Mouse (Mus musculus): ENCODE measurements around the gene Gna14. TPM values are rescaled to one million over a fixed set of nuclear protein-coding genes. Genes with fewer than 3 reads are reported as not detected.

The Gna14 gene
- total and polyA plus RNA-seq, 3 experiments, result not detected

DNA sequence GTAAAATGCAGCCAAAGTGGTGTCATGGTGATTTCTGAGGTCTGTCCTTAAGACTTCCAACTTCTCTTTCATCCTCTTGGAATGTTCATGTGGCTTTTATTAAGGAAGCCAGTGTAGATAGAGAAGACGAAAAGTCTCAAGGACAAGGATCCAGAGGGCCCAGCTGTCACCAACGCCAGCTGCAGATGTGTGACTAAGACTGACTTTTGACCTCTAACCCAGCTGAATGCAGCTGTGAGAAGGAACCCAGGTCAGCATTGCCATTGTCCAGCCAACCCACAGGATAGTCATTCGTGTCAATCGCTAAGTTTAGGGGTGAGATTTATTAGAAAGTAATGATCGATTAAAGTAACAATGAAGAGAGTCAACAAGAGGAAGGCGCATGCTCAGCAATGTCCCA, 32.5 kb upstream of the Gna14 start:
- no peaks in the 10 kb centered on the region for H3K36me3 ChIP-seq (ENCODE audit: control insufficient read depth in 1 of 2, insufficient read depth in 2 of 2, low read length in 2 of 2)
- no peaks in the 10 kb centered on the region for H3K27me3 ChIP-seq (ENCODE audit: control insufficient read depth in 1 of 2, insufficient read depth in 2 of 2, low read length in 2 of 2)
- TF ChIP-seq ELF1 (IDR thresholded peaks at IDR 0.05; ENCODE audit: low read depth, low read length), result no peak
- no peak for TF ChIP-seq GATA1 (IDR thresholded peaks at IDR 0.05; ENCODE audit: low read depth, low read length)
- H3K4me1 ChIP-seq (ENCODE audit: control insufficient read depth in 1 of 2, insufficient read depth in 2 of 2, low read length in 2 of 2), result no peaks in the 10 kb centered on the region
- no peaks in the 10 kb centered on the region for H3K9me3 ChIP-seq (replicated peaks; ENCODE audit: insufficient read depth, low read length)
- no peak overlapping the region for H3K4me3 ChIP-seq (ENCODE audit: control insufficient read depth in 1 of 2, insufficient read depth in 1 of 2, low read depth in 2 of 2, low read length in 2 of 2)
- no peaks in the 10 kb centered on the region for H3K79me2 ChIP-seq (ENCODE audit: control insufficient read depth, insufficient read depth, low read length, poor library complexity)
- no peak for DNase-seq (ENCODE audit: low read depth, low spot score)
- H3K9ac ChIP-seq (ENCODE audit: control insufficient read depth, low read depth, low read length, poor library complexity, severe bottlenecking), result no peak overlapping the region
- H3K27ac ChIP-seq (ENCODE audit: control insufficient read depth, low read depth, low read length), result no peak overlapping the region

DNA sequence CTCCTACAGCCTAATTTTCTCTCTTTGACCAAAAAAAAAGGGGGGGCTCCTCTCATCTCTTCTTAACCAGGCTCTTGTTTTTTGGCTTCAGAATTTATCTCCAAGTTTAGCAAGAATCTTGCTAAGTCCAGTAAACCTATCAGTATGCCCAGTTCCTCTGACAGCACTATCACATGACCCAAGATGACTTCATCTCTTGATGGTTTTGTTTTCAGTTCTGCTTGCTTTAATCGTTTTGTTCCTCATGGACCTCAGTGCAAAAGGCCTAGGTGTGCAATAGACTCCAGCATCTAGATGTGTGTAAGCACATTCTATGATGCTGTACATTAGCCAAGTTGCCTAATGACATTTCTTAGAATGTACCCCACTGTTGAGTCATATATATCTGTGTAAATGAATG, 27.8 kb upstream of the Gna14 start:
- Histone ChIP-seq H3K27ac (ENCODE audit: control insufficient read depth, low read depth, low read length) (no peak overlapping the region), H3K27me3 (ENCODE audit: control insufficient read depth in 1 of 2, insufficient read depth in 2 of 2, low read length in 2 of 2) (no peaks in the 10 kb centered on the region), H3K4me1 (ENCODE audit: control insufficient read depth in 1 of 2, insufficient read depth in 2 of 2, low read length in 2 of 2) (no peaks in the 10 kb centered on the region), H3K4me3 (ENCODE audit: control insufficient read depth in 1 of 2, insufficient read depth in 1 of 2, low read depth in 2 of 2, low read length in 2 of 2) (no peak overlapping the region), H3K9ac (ENCODE audit: control insufficient read depth, low read depth, low read length, poor library complexity, severe bottlenecking) (no peak overlapping the region), H3K9me3 (replicated peaks; ENCODE audit: insufficient read depth, low read length) (no peaks in the 10 kb centered on the region), H3K36me3 (ENCODE audit: control insufficient read depth in 1 of 2, insufficient read depth in 2 of 2, low read length in 2 of 2) (no peaks in the 10 kb centered on the region), H3K79me2 (ENCODE audit: control insufficient read depth, insufficient read depth, low read length, poor library complexity) (no peaks in the 10 kb centered on the region)
- no peak for TF ChIP-seq MEF2A (IDR thresholded peaks at IDR 0.05; ENCODE audit: extremely low read depth, insufficient replicate concordance, low read depth, low read length, poor library complexity, severe bottlenecking)
- no peak for TF ChIP-seq USF2 (IDR thresholded peaks at IDR 0.05; ENCODE audit: borderline replicate concordance in 1 of 2, insufficient read depth in 1 of 2, low read depth in 1 of 2, low read length in 2 of 2)
- TF ChIP-seq HCFC1 (IDR thresholded peaks at IDR 0.05; ENCODE audit: low read depth, low read length), result no peak
- TF ChIP-seq CHD2 (IDR thresholded peaks at IDR 0.05; ENCODE audit: low read length), result no peak
- TF ChIP-seq RAD21 (IDR thresholded peaks at IDR 0.05; ENCODE audit: low read depth, low read length), result no peak
- TF ChIP-seq EP300 (IDR thresholded peaks at IDR 0.05; ENCODE audit: low read depth in 1 of 2, low read length in 2 of 2), result no peak
- TF ChIP-seq RCOR1 (IDR thresholded peaks at IDR 0.05; ENCODE audit: low read depth, low read length), result no peak
- no peak for TF ChIP-seq POLR2A (IDR thresholded peaks at IDR 0.05; ENCODE audit: control insufficient read depth in 1 of 2, insufficient read depth in 1 of 2, low read depth in 1 of 2, low read length in 2 of 2, poor library complexity in 1 of 2)
- TF ChIP-seq CHD1 (IDR thresholded peaks at IDR 0.05; ENCODE audit: low read depth, low read length), result no peak
- no peak for DNase-seq (ENCODE audit: low read depth, low spot score)

DNA sequence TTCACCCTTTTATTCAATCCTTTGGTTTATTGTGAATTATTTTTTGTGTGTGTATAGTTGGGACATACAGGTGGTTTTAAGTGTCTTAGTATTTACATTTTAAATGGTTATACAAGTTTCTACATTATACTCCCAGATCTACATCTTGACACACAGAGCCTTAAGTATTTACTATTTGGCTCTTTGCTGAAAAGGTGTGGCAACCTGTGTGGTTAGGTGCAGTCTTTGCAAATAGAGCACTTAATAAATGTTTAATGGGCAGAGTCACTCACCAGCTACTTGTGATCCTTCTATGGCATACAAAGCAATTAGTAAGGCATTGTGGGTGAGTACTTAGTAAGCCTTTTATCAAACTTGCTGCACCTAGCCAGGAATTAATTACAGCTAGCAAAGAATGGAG, 24.3 kb upstream of the Gna14 start:
- no peaks in the 10 kb centered on the region for H3K9me3 ChIP-seq (replicated peaks; ENCODE audit: insufficient read depth, low read length)
- TF ChIP-seq UBTF (IDR thresholded peaks at IDR 0.05; ENCODE audit: borderline replicate concordance, insufficient read depth, low read depth, low read length), result no peak
- TF ChIP-seq SIN3A (IDR thresholded peaks at IDR 0.05; ENCODE audit: low read length), result no peak
- TF ChIP-seq ZNF384 (IDR thresholded peaks at IDR 0.05; ENCODE audit: low read depth, low read length), result no peak
- TF ChIP-seq GATA1 (IDR thresholded peaks at IDR 0.05; ENCODE audit: low read depth, low read length), result no peak
- TF ChIP-seq ELF1 (IDR thresholded peaks at IDR 0.05; ENCODE audit: low read depth, low read length), result no peak
- TF ChIP-seq MAZ (IDR thresholded peaks at IDR 0.05; ENCODE audit: low read depth, low read length), result no peak
- no peak for TF ChIP-seq POLR2A (IDR thresholded peaks at IDR 0.05; ENCODE audit: control insufficient read depth in 1 of 2, insufficient read depth in 1 of 2, low read depth in 1 of 2, low read length in 2 of 2, poor library complexity in 1 of 2)
- no peak for TF ChIP-seq KAT2A (conservative IDR thresholded peaks at IDR 0.05; ENCODE audit: low read depth, low read length)
- no peak for TF ChIP-seq ZC3H11A (IDR thresholded peaks at IDR 0.05; ENCODE audit: low read depth, low read length)
- no peak for TF ChIP-seq CHD2 (IDR thresholded peaks at IDR 0.05; ENCODE audit: low read length)
- TF ChIP-seq SMC3 (IDR thresholded peaks at IDR 0.05; ENCODE audit: low read depth, low read length), result no peak
- TF ChIP-seq HCFC1 (IDR thresholded peaks at IDR 0.05; ENCODE audit: low read depth, low read length), result no peak
- no peak for TF ChIP-seq EP300 (IDR thresholded peaks at IDR 0.05; ENCODE audit: low read depth in 1 of 2, low read length in 2 of 2)
- no peak for TF ChIP-seq GABPA (IDR thresholded peaks at IDR 0.05; ENCODE audit: low read depth, low read length)
- TF ChIP-seq E2F4 (IDR thresholded peaks at IDR 0.05; ENCODE audit: borderline replicate concordance, low read depth, low read length), result no peak
- no peak for TF ChIP-seq ETS1 (IDR thresholded peaks at IDR 0.05; ENCODE audit: low read depth, low read length)
- TF ChIP-seq TAL1 (IDR thresholded peaks at IDR 0.05; ENCODE audit: low read length), result no peak
- H3K36me3 ChIP-seq (ENCODE audit: control insufficient read depth in 1 of 2, insufficient read depth in 2 of 2, low read length in 2 of 2), result no peaks in the 10 kb centered on the region
- H3K79me2 ChIP-seq (ENCODE audit: control insufficient read depth, insufficient read depth, low read length, poor library complexity), result no peaks in the 10 kb centered on the region
- 0 out of 4 replicates have a peak, but pooled peaks cover 0 to 2% of the 10 kb centered on the region in 2 experiments for H3K27me3 ChIP-seq (ENCODE audit: control insufficient read depth in 1 of 2, insufficient read depth in 2 of 2, low read length in 2 of 2)
- no peak overlapping the region for H3K4me3 ChIP-seq (ENCODE audit: control insufficient read depth in 1 of 2, insufficient read depth in 1 of 2, low read depth in 2 of 2, low read length in 2 of 2)
- H3K27ac ChIP-seq (ENCODE audit: control insufficient read depth, low read depth, low read length), result no peak overlapping the region
- H3K9ac ChIP-seq (ENCODE audit: control insufficient read depth, low read depth, low read length, poor library complexity, severe bottlenecking), result no peak overlapping the region
- no peaks in the 10 kb centered on the region for H3K4me1 ChIP-seq (ENCODE audit: control insufficient read depth in 1 of 2, insufficient read depth in 2 of 2, low read length in 2 of 2)
- no peak for DNase-seq (ENCODE audit: low read depth, low spot score)
